Mouse (Mus musculus): ENCODE data around the gene Trpm6.

Gene Trpm6

DNA sequence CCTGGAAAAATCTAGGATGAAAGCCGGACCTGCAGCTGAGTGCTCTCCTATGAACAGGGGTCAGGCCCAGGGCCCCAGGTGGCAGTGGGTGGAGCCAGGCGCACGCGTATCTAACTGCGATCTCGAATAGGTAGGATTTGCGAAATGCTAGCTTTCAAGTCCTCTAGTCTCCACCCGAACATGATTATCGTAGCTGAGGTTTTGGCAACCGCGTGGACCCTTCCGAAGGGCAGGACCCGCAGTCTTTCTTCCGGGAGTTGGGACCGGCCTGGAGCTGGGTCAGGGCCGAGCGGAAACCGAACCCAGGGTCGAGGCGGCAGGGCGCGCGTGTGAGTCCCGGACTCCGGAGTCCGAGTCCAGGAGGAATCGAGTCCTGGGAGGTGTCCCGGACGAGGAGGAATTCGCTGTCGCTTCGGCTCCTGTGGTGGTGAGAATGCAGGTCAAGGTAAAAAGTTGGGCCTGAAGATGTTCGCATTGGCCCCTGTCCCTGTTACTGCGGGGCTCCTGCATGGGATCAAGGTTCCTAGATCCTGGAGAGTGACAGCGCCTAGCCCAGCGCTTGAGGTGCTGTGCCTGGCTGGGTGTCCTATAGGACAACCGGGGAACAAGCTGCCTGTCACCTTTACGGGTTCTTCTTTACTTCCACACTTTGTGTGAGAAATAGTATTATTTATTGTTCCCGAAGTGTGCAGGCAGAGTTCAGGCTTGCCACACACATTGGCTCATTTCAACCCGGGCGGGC lies at the start of gene Trpm6:
TSS of gene Trpm6 (plus strand) at position 386 of the 742 bp plus-strand sequence.
- peak; percentile 51 for DNase-seq (ENCODE audit: low read depth, low spot score)

GRCm38 (mm10) chr19:18708101-18708500 lies 41.7 kb upstream of the Trpm6 start:
- DNase-seq (ENCODE audit: low read depth, low spot score), result no peak

DNA sequence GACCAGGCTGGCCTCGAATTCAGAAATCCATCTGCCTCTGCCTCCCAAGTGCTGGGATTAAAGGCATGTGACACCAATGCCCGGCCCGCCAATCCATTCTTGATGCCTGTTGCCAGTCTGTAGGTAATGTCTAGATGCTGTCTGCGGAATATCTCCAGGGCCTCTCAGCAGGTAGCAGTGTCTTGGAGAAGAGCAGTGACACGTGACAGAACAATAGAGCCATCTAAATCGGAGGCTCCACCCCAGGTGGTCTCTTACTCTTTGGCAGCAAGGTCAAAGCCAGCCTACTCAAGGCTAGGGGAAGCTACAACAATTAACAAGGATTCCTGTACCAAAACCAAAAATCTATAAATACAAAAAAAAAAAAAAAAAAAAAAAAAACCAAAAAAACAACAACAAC lies 38.9 kb upstream of the Trpm6 start:
- no peak for DNase-seq (ENCODE audit: low read depth, low spot score)

- DNase-seq (ENCODE audit: low read depth, low spot score), result no peak
Measured at GRCm38 (mm10) chr19:18711589-18711988, 38.2 kb upstream of the Trpm6 start.

GRCm38 (mm10) chr19:18712153-18712865 lies 37.5 kb upstream of the Trpm6 start:
- no peak for DNase-seq (ENCODE audit: low read depth, low spot score)

- DNase-seq (ENCODE audit: low read depth, low spot score), result peak; percentile 99
Measured at GRCm38 (mm10) chr19:18712866-18713300, 36.9 kb upstream of the Trpm6 start, which contains the start of gene D030056L22Rik. Gene D030056L22Rik, plus strand, starts transcription at chr19:18713193.

DNA sequence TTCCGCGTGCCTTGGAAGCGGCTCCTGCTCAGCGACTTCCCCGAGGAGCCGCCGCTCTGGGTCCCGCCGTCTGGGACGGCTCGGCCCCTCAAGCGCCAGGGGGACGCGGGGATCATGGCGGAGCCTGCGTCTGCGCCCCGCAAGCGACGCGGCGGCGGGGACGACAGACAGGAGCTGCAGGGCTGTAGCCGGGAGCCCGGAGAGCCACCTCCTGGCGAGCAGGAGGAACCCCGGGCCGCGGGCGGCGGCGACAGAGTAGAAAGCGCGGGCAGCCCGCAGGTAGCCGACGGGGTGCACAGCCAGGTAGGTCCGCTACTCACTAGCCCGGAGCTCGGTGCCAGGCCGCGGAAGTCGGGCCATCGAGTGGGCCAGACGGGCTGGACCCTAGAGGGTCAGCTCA lies 36.4 kb upstream of the Trpm6 start:
- DNase-seq (ENCODE audit: low read depth, low spot score), result peak; percentile 74

DNA sequence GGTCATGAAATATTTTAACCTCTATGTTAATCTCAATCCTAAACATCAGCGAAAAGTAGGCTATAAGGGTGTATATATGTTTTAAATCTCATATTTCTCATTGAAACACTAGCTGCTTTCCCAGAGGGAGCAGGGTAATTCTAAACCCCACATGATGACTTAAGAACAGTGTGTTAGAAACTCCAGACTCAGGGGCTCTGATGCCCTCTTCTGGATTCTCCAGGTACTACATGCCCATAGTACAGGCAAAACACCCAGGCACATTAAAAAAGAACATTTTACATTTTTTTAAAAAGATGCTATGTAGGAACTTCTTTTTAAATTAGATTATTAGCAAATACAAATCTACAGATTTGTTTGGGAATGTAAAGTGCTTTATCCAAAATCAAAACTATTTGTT lies 33.4 kb upstream of the Trpm6 start:
- peak; percentile 80 for DNase-seq (ENCODE audit: low read depth, low spot score)

GRCm38 (mm10) chr19:18720337-18720736 lies 29.4 kb upstream of the Trpm6 start:
- DNase-seq (ENCODE audit: low read depth, low spot score), result no peak

DNA sequence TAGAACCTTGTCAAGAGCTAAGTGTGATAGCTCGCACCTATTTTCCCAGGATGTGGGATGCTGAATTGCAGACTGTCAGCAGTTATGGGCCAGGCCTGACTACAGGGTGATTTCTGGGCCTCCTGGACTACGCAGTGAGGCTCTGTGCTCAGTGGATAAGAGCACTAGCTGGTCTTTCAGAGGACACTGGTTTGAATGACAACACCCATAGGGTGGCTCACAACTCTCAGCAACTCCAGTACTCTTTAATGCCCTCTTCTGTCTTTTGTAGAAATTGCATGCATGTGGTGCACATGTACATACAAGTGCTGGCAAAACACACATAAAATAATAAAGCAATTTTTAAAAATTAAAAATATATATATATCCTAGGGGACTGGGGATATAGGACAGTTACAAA lies 24.6 kb upstream of the Trpm6 start:
- DNase-seq (ENCODE audit: low read depth, low spot score), result no peak

GRCm38 (mm10) chr19:18730255-18730654 lies 19.5 kb upstream of the Trpm6 start:
- no peak for DNase-seq (ENCODE audit: low read depth, low spot score)

DNA sequence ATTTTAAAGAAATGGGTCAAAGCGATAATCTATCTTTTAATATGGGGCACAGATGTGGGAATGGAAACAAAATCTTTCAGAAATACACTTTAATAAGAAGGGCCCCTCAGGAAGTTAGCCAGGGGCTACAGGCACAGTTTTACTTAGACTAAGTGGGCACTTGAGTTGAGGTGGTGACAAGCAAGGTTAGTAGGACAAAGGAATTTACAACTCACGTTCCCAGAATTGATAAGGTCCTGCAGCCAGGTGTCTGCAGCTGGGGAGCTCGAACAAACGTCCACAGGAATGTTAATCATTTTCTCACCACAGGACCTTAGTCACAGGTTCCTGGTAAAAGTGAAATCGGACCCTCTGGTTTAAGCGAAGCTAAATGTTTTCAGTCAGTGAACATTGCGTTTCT lies 18.7 kb upstream of the Trpm6 start:
- DNase-seq (ENCODE audit: low read depth, low spot score), result no peak

GRCm38 (mm10) chr19:18735901-18736300 lies 13.9 kb upstream of the Trpm6 start:
- DNase-seq (ENCODE audit: low read depth, low spot score), result no peak

DNA sequence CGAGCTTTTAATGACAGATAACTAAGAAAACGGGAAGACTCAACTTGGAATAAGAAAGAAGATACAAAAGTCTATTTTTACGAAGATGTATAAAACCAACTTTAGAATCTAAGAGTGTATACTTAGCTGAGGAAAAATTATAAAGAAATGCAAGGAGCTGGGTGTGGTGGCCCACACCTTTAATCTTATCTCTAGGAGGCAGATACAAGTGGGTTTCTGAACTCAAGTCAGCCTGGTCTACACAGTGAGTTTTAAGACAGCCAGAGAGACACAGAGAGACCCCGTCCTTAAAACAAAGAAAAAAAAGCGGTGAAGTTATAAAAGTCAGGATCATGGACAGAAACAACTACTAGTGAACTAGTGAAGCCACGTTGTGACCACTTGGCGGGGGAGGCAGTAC lies 10.6 kb upstream of the Trpm6 start:
- DNase-seq (ENCODE audit: low read depth, low spot score), result no peak

- DNase-seq (ENCODE audit: low read depth, low spot score), result no peak
Measured at GRCm38 (mm10) chr19:18743946-18744345, 5.8 kb upstream of the Trpm6 start.

- DNase-seq (ENCODE audit: low read depth, low spot score), result peak; percentile 84
Measured at GRCm38 (mm10) chr19:18746576-18747340, 3.0 kb upstream of the Trpm6 start.

DNA sequence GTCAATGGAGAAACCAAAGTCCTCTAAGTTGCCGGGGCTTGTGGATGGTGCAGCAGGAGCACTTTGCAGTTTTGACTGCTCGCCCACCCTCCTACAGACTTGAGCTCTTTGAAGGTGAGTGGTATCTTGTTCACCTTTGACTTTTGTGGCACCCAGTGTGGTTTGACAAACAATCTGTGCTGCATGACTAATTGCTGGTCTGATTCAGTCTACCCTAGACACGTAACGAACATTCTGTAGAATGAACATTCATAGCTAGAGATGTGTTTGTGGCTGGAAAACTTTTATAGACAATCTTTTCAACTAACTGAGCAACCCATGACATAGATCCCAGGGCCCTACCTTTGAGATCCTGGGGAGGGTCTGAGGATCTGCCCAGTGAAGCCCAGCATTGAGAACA lies 2.4 kb upstream of the Trpm6 start:
- peak; percentile 76 for DNase-seq (ENCODE audit: low read depth, low spot score)

GRCm38 (mm10) chr19:18757191-18757590 lies 7.4 kb downstream of the Trpm6 start:
- no peak for DNase-seq (ENCODE audit: low read depth, low spot score)

DNA sequence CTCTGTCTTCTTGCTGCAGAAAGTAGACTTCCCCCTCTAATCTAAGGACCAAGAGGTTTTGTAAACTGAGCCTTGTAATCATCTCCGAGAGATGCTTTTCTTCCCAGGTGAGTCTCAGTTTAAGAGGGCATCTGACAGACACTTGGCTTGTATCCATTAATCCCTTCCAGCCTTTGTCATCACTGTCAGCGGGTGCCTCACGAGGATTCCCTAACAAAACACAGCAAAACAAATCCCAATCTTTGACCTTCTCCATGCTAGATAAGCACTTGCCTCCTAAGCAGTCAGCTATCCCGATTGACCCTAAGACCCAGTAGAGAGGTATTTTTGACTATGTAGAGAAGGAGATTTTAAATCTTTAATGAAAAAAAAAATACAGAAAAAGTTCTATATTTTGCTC lies 7.9 kb downstream of the Trpm6 start:
- no peak for DNase-seq (ENCODE audit: low read depth, low spot score)

- DNase-seq (ENCODE audit: low read depth, low spot score), result no peak
Measured at GRCm38 (mm10) chr19:18758269-18758668, 8.5 kb downstream of the Trpm6 start.

GRCm38 (mm10) chr19:18758916-18759315 lies 9.1 kb downstream of the Trpm6 start:
- DNase-seq (ENCODE audit: low read depth, low spot score), result peak; percentile 25

DNA sequence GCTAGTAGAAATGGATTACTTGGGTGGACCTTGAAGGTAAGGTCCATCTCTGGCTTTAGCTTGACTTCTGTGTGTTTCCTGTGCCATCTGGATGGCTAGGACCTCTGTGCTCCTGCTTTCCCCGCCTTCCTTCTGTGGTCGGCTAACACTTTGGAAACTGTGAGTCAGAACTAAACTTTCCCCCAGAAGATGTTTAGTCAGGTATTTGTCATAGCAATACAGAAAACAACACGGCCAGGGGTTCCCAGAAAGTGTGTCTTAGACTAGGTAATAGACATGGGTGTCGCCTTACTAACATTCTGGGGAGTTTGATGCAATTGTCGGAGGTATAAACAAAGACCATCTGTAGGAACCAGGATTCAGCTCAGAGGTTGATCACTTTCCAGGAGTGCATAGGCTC lies 16.6 kb downstream of the Trpm6 start:
- peak; percentile 78 for DNase-seq (ENCODE audit: low read depth, low spot score)

Data from CD4-positive helper T cell, adult 2 months (primary cell).